Mouse (Mus musculus) inflammation-experienced regulatory T-cells, adult 6 months (primary cell): ENCODE data around the gene 0610030E20Rik. TPM values are rescaled to one million over a fixed set of nuclear protein-coding genes. Genes with fewer than 3 reads are reported as not detected.
A peak's percentile ranks its signal among the peaks of the same experiment; 100 is the strongest.

Experiments used
- ATAC-seq: one replicate; pipeline ENCODE4 v1.8.0; 2017
- polyA plus RNA-seq, 3 experiments: library from polyadenylated mRNA; unstranded; fragments of 100-300 nt; shearing (Covaris generic); gene quantifications; one replicate each; pipeline ENCODE4 v1.2.1; 2017

0610030E20Rik gene
- 10 to 100 TPM; 18.2 to 25.5 (median 19.7) TPM for polyA plus RNA-seq

DNA sequence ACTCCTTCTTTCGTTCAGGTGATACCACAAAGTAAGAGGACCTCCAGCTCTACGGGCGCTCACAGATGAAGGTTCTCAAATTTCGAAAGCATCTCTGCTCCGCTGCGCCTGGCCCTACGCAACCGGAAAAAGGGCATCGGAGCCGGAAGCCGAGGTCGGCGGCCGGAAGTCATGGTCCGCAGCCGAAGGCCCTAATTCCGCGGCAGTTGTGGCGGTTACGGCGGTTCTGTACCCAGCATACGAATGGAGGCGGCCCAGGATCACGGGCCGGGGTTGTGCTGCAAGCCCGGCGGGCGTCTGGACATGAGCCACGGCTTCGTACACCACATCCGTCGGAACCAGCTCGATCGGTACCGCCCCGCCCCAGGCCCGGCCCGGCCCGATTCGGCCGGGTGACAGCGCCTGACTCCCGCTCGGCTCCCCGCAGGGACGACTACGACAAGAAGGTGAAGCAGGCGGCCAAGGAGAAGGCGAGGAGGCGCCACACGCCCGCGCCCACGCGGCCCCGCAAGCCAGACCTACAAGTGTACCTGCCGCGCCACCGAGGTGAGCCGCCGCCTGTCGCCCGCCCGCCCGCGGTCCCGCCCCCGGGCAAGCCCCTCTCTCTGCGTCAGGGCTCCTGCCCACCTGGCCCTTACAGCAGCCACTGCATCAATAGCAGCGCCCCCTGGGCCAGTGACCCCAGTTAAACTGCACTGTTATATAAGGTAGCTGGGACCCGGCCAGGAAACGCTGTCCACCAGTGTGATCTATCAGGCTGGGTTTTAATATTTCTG lies at the start of gene 0610030E20Rik:
Gene 0610030E20Rik (plus strand): TSS at position 152 of the 776 bp plus-strand sequence.
- peak; percentile 63 for ATAC-seq

DNA sequence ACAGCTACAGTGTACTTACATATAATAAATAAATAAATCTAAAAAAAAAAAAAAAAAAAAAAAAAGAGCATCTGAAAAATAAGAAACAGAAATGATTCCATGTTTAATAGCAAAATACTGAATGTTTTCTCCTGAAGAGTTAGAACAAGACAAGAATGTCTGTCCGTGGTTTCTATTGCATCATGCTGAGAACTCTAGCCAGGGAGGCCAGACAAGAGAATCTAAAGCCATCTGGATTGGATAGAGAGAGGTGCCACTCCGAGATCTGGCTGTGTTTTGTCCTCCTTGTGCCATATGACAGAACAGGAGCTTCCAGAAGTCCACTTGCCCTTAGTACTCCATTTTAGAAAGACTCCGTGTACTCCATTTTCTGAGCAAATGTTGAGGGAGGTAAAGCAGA lies 49.3 kb upstream of the 0610030E20Rik start:
- ATAC-seq, result no peak

DNA sequence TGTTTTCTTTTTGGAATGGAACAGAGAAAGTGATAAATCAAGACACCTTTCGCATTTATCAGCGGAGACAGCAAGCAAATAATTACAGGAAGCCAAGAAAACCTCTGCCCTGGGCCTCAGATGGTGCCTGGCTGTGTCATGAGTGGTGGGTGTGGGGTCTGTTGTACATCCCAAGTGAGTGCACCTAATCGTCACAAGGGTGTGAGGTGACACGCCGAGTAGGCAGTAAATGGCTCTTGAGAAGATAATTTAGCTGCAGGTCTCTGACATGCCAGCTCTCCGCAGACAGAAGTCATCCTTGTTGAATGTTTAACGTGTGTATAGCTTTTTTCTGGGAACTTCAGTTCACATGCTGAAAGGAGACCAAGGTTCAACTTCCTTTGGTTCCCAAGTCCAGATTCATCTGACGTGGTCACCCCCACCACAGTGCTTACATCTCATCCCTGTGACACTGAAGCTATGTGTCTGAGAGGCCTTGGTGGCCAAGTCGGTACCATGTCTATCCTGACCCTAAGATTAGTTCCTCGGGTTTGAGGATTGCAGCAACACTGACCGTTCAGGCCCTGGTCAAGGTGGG lies 44.7 kb upstream of the 0610030E20Rik start:
- no peak for ATAC-seq

DNA sequence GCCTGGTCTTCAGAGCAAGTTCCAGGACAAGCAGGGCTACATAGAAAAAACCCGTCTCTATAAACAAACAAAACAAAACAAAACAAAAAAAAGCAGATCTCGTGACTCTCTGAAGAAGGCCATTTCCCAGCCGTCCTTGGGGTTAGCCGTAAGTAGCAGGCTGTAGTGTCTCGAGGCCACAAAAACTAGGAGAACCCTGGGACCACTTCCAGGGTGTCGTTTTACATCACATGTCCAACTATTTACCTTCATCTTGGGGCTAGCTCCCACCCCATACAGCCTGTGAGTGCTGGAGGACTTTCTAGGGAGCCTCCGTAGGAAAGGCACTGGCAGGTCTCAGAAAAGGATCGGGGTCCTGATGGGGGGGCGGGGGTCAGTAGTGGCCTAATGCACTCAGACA lies 43.6 kb upstream of the 0610030E20Rik start:
- ATAC-seq, result no peak

DNA sequence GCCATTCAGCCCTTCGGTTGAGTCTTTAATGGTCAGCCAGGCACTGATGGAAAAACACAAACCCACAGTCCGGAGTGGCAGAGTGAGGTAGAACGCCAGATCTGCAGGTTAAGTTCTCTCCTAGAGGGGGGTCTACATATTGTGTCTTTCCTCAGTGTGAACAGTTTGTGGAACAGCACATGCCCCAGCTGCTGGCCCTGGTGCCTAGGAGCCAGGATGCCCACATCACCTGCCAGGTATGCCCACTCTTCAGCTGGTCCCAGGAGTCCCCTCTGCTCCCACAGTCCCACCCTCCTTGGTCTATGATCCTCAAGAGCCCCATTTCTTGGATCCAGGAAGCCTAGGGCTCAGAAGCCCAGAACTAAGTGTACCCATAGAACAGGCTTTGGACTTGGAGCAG lies 34.9 kb upstream of the 0610030E20Rik start:
- ATAC-seq, result no peak

DNA sequence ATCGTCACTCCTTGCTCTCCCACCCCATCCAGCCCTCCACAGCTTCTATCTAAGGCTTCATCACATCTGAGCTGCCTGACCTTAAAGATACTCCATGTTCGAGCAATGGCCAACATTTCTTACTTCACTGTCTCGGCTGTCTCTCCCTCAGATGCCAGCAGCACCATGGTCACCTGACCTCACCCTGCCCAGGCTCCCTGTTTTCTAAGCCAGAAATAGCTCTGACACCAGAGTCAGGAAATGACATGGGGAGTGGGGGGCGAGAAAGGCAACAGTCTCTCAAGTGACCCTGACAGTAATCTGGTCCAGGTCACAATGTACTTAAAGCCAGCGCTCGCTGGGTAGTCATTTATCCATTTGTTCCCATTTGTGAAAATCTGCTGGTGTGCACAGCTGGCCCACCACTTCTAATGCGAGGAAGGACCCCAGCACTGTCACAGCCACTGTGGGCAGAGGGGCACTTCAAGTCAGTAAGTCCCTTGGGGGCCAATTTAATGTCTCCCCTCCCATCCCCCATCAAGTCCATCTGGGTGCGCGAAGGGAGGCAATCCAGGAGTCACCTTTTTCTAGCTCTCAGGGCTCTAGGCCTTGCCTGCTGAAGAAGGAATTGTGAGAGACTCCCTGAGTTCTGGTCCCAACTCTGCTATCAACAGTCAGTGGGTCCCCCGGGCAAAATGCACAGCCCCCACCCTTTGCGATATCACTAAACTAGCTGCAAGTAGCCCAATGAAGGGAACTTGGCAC lies 33.8 kb upstream of the 0610030E20Rik start:
- no peak for ATAC-seq

DNA sequence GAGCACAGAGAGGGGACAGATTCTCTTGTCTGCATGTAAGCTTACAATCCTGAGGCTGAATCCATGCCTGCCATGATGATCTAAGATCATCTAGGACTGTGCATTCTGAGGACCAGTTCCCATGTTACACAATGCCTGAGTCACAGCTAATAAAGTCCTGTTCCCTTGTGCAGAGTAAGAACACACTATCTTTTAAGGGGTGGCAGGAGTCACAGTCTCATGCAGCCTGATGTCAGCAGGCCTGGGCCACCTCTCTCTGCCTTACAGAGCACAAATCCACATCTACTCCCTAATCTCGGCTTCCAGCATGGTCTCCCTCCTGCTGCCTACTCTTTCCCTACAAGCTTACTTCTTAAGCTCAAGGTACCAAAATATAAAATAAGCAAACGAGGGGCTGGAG lies 31.7 kb upstream of the 0610030E20Rik start:
- no peak for ATAC-seq

DNA sequence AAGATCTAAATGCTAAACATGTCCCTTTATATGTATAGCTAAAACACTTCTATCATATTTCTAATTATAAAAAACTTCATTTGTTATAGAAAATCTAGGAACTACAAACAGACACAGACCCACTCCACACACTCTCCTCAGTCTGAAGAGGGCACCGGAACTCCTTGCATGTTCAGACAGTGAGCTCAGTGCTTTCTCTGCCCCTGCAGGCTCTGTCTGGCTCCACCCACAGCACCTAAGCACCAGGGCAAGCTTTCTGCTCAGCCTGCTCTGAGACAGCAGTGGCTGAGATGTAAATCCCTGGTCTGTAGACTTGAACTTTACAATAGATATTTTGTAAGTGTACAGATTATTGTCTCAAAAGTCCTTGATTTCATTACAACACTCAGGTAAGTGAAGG lies 31.1 kb upstream of the 0610030E20Rik start:
- no peak for ATAC-seq

DNA sequence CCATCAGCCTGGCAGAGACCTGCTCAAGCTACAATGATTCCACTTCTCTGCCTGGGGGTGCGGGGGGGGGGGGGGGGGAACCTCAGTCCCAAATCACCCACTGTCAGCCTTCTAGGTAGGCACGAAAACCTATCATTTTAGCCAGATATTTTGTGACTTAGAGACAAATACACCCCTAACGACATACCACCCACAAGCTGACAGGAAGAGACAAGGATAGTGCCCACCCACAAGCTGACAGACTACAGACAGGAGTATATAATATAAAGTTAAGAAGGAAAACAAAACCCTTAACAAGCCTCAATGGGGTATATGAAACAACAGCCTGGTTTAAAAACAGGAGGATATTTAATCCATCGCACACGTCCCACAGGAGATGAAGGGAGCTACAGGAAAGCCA lies 28.7 kb upstream of the 0610030E20Rik start:
- no peak for ATAC-seq

DNA sequence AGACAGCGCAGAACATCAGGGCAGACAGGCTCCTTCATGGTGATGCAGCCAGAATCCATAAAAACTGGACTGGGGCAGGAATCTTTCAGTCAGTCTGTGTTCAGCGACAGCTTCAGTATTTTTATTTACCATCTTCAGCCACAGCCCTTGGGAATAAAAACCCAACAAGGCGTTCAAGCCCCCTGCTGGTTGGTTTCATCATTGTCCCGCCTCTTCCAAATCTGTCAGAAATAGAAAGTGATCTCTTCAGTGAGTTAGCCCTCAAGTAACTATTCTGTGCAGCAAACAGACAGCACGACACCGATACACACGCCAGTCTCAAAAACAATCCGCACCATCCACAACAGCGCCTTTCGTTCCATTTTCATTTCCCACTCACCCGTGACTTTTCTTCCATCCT lies 28.1 kb upstream of the 0610030E20Rik start:
- ATAC-seq, result no peak

DNA sequence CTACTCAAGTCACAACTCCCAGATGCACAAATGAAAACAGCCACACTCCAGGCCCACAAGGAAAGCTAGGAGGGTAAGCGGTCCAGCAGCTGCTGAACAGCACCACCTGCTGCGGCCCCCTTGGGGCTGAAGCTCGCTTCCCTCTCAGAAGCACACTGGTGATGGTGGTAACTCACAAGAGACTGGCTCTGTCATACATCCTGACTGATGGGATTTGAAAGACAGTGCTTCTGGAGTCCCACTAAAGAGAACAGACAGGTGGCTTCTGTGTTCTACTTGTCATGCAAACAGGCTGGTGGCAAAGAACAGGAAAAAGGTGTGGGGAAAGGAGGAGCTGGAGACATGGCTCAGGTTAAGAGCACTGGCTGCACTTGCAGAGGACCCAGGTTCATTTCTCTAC lies 24.2 kb upstream of the 0610030E20Rik start:
- no peak for ATAC-seq

DNA sequence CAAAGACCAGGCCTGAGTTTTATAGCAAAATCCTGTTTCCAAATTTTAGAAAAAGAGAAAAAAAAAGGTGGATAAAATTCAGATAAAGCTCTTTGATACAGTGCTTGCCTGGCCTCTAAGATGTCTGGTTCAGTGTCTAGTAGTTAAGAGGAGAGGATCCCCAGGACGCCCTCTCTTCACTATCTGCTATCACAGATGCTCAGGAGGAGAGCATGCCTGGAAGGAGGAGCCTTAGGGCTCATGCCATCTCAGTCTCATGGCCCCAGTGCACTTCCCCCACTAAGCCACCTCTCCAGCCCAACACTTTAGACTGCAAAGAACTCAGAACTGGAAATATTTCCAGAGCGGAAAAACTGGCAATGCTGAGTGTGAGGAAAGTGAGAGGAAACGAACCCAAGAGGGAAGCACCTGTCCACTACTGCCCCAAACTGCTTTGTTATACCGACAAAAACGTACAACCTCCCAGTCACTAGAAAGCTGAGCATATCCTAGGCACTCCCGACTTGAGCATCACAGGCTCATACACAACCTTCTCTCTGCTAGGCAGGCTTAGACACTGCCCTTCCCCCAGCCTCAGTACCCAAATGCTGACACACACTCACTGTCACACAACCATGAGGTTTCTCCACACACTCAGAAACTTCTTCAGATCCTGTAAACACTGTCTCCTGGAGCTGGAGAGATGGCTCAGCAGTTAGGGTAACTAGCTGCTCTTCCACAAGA lies 23.2 kb upstream of the 0610030E20Rik start:
- no peak for ATAC-seq

DNA sequence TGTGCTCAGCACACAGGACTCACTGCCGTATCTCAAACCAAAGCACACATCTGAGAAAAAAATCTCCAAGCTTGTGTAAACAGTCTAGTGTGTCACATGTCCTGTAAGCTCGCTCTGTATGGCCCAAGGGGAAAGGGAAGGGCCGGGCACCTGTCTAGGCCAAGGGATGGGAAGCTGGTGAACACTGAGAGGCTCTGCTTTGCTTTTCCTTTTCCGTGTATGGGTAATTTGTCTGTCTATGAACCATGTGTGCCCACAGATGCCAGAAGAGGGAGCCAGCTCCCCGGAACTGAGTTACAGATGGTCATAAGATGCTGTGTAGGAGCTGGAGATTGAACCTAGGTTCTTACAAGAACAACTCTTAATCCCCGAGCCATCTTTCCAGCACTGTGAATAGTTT lies 20.8 kb upstream of the 0610030E20Rik start:
- ATAC-seq, result peak; percentile 35

DNA sequence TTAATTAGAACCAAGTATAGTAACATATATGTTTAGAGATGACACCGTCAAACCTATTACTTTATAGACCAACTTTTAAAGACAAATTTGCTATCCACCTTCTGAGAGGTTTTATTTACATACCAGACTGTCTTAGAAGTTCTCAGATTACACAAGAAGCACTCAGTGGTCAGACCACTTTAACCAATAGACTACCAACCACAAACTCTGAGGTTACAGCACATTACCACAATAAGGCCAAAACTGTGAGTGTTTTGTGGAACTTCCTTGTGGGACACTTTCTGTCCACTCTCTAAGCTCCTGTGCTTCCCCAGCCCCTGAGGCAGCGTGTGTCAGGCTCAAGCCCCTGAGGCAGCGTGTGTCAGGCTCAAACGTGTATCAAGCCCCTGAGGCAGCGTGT lies 18.1 kb upstream of the 0610030E20Rik start:
- ATAC-seq, result no peak

DNA sequence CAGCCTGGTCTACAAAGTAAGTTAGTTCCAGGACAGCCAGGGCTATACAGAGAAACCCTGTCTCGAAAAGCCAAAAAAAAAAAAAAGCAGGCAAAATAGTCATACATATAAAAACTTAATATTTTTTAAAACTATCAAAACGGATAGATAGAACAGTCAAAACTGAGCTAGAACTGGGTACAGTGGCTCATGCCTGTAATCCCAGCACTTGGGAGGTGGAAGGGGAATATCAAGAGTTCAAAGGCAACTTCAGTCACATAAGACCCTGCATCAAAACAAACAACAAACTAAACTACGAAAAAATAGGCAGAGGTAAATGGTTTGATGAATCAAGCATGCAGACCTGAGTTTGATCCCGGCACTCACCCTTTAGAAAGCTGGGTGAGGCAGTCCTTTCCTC lies 17.0 kb upstream of the 0610030E20Rik start:
- ATAC-seq, result no peak

DNA sequence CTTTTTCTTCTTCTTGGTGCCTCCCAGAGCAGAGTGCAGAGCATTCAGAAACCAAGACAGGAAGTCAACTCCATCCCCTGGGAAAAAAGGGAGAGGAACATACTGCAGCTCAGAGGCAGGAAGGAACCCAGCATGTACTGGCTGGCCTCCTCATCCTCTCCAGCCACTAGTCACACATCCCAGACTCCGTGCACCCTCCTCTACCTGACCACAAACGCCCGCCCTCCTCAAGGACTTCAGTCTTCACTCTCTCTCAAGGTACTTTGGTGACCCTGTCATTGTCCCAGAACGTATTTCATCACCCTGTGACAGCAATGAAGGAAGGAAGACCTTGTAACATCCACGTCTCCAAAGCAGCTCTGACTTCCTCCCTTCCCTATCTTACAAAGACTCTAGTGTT lies 14.0 kb upstream of the 0610030E20Rik start:
- ATAC-seq, result no peak

DNA sequence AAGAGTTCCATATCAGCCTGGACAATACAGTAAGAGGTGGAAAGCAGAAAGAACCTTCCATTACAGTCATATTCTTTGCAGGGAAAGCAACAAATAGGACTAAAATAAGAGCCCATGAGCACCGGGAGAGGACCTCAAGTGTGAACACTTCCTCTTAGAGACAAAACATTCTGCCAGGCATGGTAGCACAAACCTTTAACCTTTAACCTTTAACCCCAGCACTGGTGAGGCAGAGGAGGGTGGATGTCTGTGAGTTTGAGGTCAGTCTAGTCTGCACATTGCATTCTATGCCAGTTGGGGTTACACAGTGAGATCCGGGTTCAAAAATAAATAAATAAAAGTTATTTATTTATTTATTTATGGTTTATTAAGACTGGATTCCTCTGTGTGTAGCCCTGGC lies 6.6 kb upstream of the 0610030E20Rik start:
- no peak for ATAC-seq

DNA sequence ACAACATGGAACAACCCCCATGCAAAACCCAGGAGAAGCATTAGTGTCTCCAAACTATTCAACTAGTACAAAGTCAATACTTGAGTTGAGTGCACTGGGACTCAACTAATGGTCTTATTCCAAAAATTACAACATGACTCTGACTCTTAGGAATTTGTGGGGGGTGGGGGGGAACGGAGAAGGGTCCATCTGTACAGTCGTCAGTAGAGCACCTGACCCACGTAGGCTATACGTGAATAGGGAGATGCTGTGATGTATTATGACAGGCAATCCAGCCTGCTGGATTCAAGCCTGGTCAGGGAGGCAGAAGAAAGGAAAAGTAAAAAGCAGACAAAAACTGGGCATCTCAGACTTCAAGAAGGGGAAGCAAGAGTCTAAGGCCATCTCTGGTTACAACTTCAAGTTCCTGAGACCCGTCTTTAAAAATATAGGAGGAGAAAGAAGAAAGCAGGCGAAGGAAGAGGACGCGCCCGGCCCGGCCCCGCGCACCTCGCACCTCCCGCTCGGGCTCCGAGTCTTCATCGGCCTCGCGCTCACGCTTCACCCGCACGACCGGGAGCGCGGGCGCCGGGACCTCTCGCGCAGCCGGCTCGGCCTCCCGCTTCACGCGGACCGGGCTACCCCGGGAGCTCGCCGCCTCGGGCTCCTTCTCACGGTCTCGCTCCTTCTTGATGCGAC lies 2.6 kb upstream of the 0610030E20Rik start:
- ATAC-seq, result peak; percentile 30

DNA sequence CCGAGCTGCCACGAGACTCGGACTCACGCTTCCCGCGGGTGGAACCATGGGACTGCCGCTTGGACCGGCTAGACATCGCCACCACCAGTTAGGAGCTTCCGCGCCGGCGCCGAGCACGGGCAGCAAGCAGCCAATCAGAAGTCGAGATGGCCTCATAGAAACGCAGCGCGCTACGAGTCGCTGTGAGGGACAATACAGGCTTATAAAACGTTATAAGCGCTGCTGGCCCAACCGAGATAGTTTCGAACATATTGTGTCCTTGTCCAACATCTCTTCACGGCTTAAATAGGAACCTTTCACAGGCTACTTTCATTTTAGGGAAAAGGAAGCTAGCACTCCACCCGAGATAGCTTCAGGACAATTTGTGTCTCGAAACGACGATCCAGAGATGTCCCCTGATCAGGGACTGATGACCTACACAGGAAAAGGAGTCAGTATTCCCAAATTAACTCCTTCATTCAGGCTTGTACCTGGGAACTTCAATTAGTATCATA lies 2.0 kb upstream of the 0610030E20Rik start, which contains the start of gene Usp39:
Gene Usp39 (minus strand): TSS at position 111 of the 494 bp plus-strand sequence.
- peak; percentile 77 for ATAC-seq

DNA sequence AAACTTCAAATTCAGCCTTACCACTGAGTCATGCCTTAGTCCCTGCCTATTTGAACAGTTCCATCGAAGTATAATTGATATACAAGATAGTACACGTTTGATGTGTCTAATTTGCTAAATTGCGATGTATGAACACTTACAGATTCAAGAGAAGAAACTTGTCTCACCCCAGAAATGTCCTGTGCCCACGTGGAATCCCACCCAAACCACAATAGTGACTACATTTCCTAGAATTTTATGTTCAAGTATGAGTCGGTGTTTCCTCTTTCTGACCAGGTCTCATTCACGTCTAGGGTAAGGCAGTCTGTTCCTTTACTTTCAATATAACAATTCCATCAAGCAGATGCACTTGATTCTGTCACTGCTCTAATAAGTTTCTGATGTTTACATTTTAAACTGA lies 1.5 kb upstream of the 0610030E20Rik start:
- ATAC-seq, result no peak

DNA sequence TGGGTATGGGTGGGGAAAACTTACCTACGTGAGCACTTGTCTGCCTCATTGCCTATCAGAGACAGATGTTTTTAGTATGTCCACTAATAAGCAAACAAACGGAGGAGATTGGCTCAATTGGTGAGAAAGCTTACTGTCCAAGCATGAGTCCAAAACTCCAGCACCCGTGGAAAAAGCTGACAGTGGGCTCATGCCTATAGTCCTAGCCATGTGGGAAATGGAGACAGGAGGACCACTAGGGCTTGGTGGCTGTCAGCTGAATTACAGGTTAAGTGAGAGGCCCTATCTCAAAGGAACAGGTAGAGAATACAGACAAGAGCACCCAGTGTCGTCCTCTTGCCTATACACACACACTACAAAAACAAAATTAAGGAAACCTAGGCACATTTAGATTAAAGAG lies 856 bp upstream of the 0610030E20Rik start:
- no peak for ATAC-seq

DNA sequence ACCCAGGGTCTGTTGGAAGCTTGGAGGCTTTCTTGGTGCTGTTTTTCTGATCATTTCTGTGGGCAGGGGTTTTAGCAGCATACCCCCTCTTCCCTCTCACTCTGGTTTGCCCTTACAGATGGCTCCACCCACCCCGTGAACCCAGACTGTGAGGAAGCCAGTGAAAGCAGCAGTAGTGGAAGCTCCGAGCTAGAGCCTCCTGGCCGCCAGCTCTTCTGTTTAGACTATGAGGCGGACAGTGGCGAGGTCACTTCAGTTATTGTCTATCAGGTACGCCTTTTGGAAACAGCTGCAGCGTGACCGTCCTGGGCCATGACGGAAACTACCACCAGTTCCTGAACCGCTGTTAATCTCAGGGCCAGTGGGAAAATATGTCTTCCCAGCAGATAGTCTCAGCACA lies 1.3 kb downstream of the 0610030E20Rik start:
- no peak for ATAC-seq
